Mouse (Mus musculus) CD4-positive, CD25-positive, alpha-beta regulatory T cell, adult 2 months (primary cell): Measurements from ENCODE around the gene H6pd.

Source experiments
- DNase-seq: peaks from one replicate; pipeline ENCODE4 v3.0.0-alpha.2; 2012; ENCODE audit warnings: low read depth, low spot score

Gene H6pd

GRCm38 (mm10) chr4:149944214-149944613 is 64.6 kb downstream of the H6pd start:
- DNase-seq: no peak

DNA sequence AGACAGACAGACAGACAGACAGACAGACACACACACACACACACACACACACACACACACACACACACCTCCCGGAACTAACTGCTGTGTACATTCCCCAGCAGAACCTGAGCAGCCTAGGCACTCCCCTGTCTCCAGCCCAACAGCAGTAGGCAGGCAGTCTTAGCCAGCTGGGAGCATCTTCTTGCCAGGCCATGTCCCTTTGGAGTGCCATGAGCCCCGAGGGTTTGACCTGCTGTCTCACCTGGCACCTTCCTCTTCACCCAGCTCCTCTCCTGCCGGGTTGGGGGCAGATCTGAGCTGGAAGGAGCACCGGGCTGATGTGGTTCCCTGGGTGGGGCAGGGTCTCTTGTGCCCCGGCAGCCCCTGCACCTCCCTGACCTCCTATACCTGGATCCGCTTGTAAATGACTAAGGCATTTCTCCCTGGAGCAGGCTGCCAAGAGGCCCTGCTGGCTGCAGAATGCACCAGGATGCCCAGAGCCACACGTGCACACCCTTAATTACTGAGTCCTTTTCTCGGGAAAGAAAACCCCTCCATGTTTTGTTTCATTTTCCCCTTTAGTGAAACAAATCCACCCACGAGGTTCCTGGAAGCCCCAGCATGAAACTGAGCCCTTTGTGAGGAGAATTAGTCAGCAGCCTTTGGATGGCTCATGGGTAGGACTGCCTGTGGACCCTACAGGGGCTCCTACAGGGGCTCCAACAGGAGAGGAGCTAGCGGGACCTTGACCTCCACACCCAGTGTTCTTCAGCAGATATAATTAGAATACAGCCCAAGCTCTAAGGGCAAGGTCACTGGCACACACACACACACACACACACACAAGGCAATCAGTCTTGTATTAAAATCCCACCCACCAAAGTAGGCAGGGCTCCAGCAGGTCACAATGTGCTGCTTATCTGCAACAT is 65.7 kb downstream of the H6pd start:
- no peak for DNase-seq

DNA sequence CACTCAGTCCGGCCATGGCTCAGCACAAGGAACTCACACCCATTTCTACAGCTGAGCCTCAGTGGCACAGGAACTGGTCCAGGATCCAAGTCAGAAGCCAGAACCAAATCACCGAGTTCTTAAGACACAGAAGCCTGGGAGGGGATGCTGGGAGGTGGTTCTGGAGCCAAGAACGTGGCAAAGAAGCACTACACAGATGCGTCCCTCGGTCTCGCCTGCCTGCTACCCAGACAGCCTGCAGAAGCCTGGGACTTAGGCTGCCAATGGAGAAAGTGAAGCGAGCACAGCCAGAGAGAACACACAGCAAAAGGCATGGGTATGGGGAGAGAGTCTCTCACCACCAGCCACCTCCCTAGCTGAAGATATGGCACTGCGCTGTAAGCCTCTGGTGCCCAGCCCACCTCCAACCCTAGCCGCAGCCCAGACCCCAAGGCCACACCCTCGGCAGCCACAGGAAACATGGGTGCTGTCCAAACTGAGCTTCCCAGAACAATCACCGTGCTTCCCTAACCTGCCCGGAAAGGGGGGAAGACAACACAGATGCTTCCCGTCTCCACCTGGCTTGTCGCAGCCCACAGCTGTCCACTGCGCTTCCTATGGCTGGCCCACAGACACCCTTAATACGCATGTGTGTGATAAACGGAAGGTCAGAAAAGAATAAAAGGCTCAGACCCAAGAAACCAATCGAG is 67.6 kb downstream of the H6pd start:
- DNase-seq: no peak

GRCm38 (mm10) chr4:149938701-149939100 is 70.1 kb downstream of the H6pd start:
- no peak for DNase-seq

GRCm38 (mm10) chr4:149936921-149937320 is 71.9 kb downstream of the H6pd start:
- DNase-seq: no peak

GRCm38 (mm10) chr4:149935470-149935869 is 73.4 kb downstream of the H6pd start:
- DNase-seq: no peak

GRCm38 (mm10) chr4:149933519-149934245 is 75.1 kb downstream of the H6pd start:
- DNase-seq: no peak

GRCm38 (mm10) chr4:149933025-149933424 is 75.8 kb downstream of the H6pd start:
- no peak for DNase-seq

DNA sequence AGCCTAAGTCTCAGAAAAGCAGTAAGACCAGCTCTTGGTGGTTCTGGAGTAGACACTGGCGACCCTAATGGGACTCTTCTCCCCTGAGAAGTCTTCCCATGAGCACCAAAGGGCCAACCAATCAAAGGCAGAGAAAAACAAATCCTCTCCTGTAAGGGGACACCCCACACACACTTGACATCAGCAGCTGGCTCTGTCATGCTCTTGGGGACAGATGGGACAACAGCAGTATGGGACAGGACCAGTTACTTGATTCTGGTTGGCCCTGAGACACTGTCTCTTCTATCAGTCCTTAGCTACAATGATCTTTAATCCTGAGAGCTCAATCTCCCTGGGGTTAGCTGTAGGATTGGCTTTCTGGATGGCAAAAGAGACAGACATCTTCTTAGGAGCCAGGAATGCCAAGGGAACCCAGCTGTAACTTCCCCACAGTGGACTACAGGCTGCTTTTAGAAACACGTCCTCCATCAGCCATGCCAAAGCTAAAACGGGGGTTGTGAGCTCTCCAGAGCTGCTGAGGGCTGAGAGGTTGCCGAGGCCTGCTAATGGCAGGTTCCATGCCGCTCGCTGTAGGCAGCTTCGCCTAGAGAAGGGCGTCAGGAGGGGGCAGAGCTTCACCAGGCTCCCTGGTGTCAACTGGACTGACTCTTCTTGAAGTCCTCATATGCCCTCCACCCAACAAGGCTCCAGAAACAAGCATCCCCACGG is 76.6 kb downstream of the H6pd start:
- DNase-seq: no peak

DNA sequence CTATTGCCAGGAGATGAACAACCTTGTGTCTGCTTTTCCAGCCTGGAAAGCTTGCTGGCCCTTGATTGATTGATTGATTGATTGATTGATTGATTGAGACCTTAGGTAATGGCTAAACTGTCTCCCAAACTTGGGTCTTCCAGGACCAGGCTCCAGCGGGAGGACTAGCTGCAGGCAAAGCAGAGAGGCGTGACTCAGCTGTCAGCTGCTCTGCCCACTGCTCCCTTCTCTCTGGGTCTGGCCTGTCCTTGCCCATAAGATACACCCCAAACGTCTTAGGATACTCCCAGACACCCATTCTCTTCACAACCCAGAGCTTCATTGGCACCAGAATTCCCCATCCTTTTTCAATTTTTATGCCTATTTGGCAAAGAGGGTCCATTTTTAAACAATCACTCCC is 78.1 kb downstream of the H6pd start:
- no peak for DNase-seq
